Mouse (Mus musculus) heart, embryonic 10.5 days (tissue): Measurements from ENCODE around the gene Adarb1. TPM values are rescaled to one million over a fixed set of nuclear protein-coding genes. Genes with fewer than 3 reads are reported as not detected.
A peak's percentile ranks its signal among the peaks of the same experiment; 100 is the strongest.

Experiments
- DNase-seq: peaks from one replicate; pipeline ENCODE4 v3.0.0-alpha.2; 2017; ENCODE audit warnings: low spot score
- H3K27ac ChIP-seq: fragments of 300-500 bp; sonication (generic); 2 replicates; pipeline ENCODE4 v1.5.1; 2016; ENCODE audit warnings: mild to moderate bottlenecking
- H3K27me3 ChIP-seq: fragments of 300-500 bp; sonication (generic); 2 replicates; pipeline ENCODE4 v1.6.1; 2016; ENCODE audit warnings: mild to moderate bottlenecking; ENCODE audit not compliant: poor library complexity, insufficient read depth, severe bottlenecking
- H3K36me3 ChIP-seq: fragments of 300-500 bp; sonication (generic); 2 replicates; pipeline ENCODE4 v1.6.1; 2016; ENCODE audit warnings: mild to moderate bottlenecking, moderate library complexity
- H3K4me1 ChIP-seq: fragments of 300-500 bp; sonication (generic); 2 replicates; pipeline ENCODE4 v1.6.1; 2016; ENCODE audit warnings: mild to moderate bottlenecking
- H3K4me3 ChIP-seq: fragments of 300-500 bp; sonication (generic); 2 replicates; pipeline ENCODE4 v1.5.1; 2016; ENCODE audit warnings: mild to moderate bottlenecking, moderate library complexity
- H3K9me3 ChIP-seq: fragments of 300-500 bp; sonication (generic); 2 replicates; pipeline ENCODE4 v1.6.1; 2016; ENCODE audit warnings: mild to moderate bottlenecking, moderate library complexity
- WGBS: fragments of 180-500 bp; shearing (Covaris S2); methylation state at CpG from one replicate; pipeline ENCODE4 v1.1.7; 2016; 5-methylcytosine and 5-hydroxymethylcytosine counted together
- polyA plus RNA-seq: library from polyadenylated mRNA; unstranded; fragments of >200 nt; fragmentation: Nextera tagmentation; extraction: Ambion mirVana; gene quantifications from 2 replicates; pipeline ENCODE4 v1.2.1, GENCODE M21; 2016

Adarb1 gene
- polyA plus RNA-seq: 9.2 and 9.9 TPM in 2 replicates

DNA sequence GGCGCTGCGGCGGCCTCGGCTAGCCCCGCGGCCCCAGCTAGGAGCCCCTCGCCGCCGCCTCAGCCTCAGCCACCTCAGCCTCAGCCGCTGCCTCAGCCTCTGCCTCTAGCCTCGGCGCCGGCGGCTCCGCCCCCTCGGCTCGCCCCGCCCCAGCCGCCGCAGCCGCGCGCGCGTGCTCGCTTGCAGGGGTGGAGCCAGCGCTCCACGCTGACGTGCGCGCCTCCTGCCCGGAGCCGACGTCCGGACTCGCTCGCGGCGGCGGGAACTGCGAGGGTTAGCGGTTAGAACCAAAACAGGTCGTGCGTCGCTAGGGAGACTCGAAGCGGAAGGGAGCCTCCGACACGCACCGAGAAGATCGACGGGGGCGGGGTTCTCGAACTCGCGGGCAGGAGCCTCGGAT, at the start of gene Adarb1:
Gene Adarb1 (minus strand): TSS at position 133 of the 400 bp plus-strand sequence.
- H3K36me3 ChIP-seq: 0 out of 2 replicates have a peak, but pooled peaks cover 8% of the 10 kb centered on the region
- DNase-seq: peak; percentile 94
- under 1% methylated on average over 55 of the region's 57 CpGs for WGBS
- no peaks in the 10 kb centered on the region for H3K9me3 ChIP-seq
- peak within 1 kb of the TSS; percentile 88 for H3K4me3 ChIP-seq
- H3K4me1 ChIP-seq: peaks cover 38% of the 10 kb centered on the region
- peaks cover 12% of the 10 kb centered on the region for H3K27me3 ChIP-seq
- H3K27ac ChIP-seq: peak within 1 kb of the TSS; percentile 88

DNA sequence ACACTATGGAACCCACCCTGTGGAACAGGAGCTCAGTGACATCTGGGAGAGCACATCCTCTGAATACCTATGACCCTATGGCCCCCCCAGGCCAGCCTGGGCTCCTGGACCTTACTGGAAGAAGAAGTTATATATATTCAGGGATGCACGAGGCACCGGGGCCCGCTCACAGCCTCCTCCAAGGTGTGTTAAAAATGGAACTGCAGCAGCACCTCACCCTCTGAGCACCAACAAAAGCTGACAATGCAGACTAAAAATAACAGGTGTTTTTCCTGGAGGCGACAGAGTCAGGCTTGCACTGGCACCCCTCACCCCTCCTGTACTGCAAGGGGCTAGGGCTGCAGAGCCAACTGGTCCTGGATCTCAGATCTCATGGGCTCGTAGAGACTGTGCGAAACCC, 49.3 kb upstream of the Adarb1 start:
- H3K9me3 ChIP-seq: no peaks in the 10 kb centered on the region
- H3K4me3 ChIP-seq: no peak overlapping the region
- H3K4me1 ChIP-seq: peaks cover 56% of the 10 kb centered on the region
- H3K27me3 ChIP-seq: no peaks in the 10 kb centered on the region
- 58% methylated on average over 6 of the region's 6 CpGs for WGBS
- no peaks in the 10 kb centered on the region for H3K36me3 ChIP-seq
- peak overlapping the region; percentile 59 for H3K27ac ChIP-seq
- no peak for DNase-seq

DNA sequence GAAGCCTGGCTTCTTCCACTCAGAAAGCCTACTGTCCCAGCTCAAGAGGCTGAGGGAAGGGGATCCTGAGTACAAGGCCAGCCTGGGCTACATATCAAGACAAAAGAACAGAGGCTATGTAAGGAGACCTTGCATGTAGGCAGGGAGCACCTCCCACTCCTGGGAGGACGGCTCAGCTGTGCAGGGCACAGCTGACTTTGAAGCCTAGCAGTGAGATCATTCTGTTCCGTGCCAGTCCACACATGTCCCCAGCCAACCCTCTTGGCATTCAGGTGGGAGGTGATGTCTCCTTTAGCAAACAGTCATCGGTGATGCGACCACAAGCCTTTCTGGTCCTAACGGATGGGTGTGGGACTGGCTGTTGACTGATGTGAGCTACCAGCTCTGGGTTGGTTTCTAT, 47.8 kb upstream of the Adarb1 start:
- H3K27ac ChIP-seq: peak overlapping the region; percentile 49; the same call in 1 of the 2 replicates
- H3K9me3 ChIP-seq: no peaks in the 10 kb centered on the region
- DNase-seq: no peak
- no peaks in the 10 kb centered on the region for H3K27me3 ChIP-seq
- peaks cover 44% of the 10 kb centered on the region for H3K4me1 ChIP-seq
- H3K36me3 ChIP-seq: no peaks in the 10 kb centered on the region
- 86% methylated on average over 5 of the region's 5 CpGs for WGBS
- no peak overlapping the region for H3K4me3 ChIP-seq

DNA sequence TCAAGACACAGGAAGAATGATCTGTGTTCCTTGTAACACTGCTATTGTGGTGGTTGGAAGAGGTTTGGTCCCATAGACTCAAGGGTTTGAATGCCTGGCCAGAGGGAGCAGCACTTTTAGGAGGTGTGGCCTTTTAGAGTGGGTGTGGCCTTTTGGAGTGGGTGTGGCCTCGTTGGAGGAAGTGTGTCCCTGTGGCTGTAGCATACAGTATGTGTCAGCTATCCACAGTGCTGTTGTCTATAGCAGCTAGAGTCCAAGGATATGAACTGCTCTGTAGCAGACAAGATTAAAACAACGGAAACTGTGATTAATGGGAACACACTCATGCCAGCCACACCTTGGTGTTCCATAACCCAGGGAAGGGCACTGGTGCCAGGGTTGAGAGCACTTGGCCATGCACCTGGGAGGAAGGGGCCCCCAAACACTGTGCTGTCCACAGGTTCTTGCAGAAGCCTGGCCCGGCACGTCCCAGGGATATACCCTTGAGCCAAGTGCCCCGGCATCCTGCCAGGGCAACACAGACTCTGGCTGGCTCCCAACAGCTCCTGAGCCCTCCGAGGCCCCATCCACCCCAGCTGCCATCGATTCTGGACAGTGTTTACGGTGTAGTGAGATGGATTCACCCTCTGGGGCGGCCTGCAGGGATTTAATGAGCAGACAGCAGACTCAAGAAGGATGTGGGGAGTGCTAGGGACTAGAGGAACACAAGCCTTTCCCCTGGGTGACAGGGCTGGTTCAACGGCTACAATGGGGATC, 46.3 kb upstream of the Adarb1 start:
- no peak for DNase-seq
- no peaks in the 10 kb centered on the region for H3K9me3 ChIP-seq
- H3K4me3 ChIP-seq: no peak overlapping the region
- peak overlapping the region; percentile 48; the same call in 1 of the 2 replicates for H3K27ac ChIP-seq
- 77% methylated on average over 10 of the region's 10 CpGs for WGBS
- H3K36me3 ChIP-seq: no peaks in the 10 kb centered on the region
- no peaks in the 10 kb centered on the region for H3K27me3 ChIP-seq
- peaks cover 50% of the 10 kb centered on the region for H3K4me1 ChIP-seq

DNA sequence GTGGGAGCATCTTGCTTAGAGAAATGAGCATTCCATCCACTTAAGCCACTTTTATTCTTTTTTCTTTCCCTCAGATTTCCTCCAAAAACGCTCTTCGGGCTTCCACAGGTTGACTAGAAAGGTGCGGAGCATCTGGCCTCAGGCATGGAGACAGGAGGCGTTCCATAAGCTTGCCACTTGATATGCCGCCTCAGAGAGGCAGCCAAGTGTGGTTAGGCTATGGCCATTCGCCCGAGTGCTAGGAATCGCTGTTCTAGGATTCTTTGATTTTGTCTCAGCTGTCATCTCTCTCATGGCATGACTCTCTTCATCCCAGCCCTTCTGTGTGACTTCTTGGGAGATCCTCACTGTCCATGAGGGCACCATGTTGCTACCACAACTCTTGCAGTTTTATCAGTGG, 43.1 kb upstream of the Adarb1 start:
- Histone ChIP-seq H3K4me1 (peaks cover 44% of the 10 kb centered on the region), H3K4me3 (no peak overlapping the region), H3K9me3 (no peaks in the 10 kb centered on the region), H3K27me3 (no peaks in the 10 kb centered on the region), H3K27ac (no peak overlapping the region), H3K36me3 (no peaks in the 10 kb centered on the region)
- 87% methylated on average over 8 of the region's 8 CpGs for WGBS
- DNase-seq: no peak

DNA sequence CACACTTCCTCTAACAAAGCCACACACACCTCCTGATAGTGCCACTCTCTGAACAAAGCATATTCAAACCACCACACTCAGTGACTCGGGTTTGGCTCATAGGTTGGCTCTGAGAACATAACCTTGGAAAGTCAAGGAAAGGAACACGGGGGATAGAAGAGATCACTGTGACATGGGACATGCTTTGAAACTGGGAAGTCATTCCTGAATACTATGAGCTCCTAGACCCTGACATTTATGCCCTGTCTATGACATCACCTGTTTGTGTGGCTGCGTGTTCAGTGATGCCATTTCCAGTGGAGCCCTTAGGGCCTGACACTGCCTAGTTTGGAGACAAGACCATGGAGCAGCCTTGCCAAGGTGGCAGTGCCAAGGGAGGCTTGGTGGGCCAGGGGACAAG, 39.6 kb upstream of the Adarb1 start:
- H3K27ac ChIP-seq: peak overlapping the region; percentile 87; the same call in 1 of the 2 replicates
- H3K4me3 ChIP-seq: no peak overlapping the region
- H3K27me3 ChIP-seq: no peaks in the 10 kb centered on the region
- peaks cover 41% of the 10 kb centered on the region for H3K4me1 ChIP-seq
- no peak for DNase-seq
- 78% methylated on average over 3 of the region's 3 CpGs for WGBS
- H3K36me3 ChIP-seq: peaks cover 1% of the 10 kb centered on the region; the same call in 1 of the 2 replicates
- H3K9me3 ChIP-seq: no peaks in the 10 kb centered on the region

DNA sequence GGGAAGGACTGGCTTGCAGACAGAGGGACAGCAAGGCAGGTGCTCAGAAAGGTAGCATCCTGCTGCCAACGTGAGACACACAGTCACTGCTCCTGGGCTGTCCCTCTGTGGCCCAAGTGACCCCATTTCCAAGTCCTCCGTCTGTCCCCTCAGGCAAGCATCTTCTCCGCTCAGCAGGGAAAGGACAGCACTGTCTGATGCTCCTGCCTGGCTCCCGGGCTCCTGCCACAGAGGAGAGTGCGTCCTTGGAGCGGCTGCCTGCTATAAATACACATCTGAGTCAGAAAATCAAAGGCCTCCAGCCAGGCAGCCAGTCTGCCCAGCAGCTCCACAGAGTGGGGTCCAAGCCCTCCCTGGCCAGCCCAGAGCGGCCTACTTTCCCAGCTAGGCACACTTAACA, 38.4 kb upstream of the Adarb1 start:
- WGBS: 38% methylated on average over 7 of the region's 7 CpGs
- peak; percentile 85 for DNase-seq
- H3K27ac ChIP-seq: peak overlapping the region; percentile 87
- H3K4me3 ChIP-seq: no peak overlapping the region; the same call in 1 of the 2 replicates
- no peaks in the 10 kb centered on the region for H3K27me3 ChIP-seq
- peaks cover 49% of the 10 kb centered on the region for H3K4me1 ChIP-seq
- peaks cover 3% of the 10 kb centered on the region; the same call in 1 of the 2 replicates for H3K36me3 ChIP-seq
- no peaks in the 10 kb centered on the region for H3K9me3 ChIP-seq

DNA sequence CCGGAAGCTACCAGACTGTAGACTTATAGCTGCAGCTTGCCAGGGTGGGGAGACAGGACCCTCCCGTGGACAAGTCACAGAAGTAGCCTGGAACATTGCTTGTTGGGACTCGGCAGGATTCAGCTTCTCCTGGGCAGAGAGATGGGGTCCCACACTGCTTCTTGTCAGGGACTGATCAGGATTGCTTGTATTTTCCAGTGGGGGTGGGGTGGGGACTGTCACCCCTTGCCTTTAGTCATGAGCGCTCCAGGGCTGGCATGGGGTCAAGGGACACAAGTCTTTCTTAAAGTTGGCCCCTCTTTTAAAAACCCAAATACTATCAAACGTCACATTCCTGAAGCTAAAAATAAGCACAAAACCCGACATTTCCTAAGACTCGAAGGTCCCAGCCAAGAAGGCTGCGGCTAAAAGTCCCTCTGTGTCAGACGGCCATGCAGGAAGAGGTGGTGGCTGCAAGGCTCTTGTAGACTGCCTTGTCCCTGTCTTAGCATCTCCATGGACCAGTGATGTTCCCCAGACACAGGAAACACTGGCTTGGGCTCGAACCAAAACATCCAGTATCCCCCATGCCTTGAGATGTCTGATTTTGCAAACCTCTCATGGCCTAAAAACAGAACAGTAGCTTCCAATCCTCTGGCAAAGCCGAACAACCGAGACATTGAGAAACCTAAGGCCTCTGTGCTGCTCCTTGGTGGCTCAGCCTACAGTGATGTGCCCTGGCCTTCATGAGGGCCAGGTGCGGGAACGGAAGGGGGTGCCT, 37.4 kb upstream of the Adarb1 start:
- Histone ChIP-seq H3K36me3 (peaks cover 3% of the 10 kb centered on the region; the same call in 1 of the 2 replicates), H3K27ac (peak overlapping the region; percentile 87), H3K9me3 (no peaks in the 10 kb centered on the region), H3K4me3 (no peak overlapping the region), H3K27me3 (no peaks in the 10 kb centered on the region), H3K4me1 (peaks cover 54% of the 10 kb centered on the region)
- DNase-seq: no peak
- 53% methylated on average over 14 of the region's 14 CpGs for WGBS

DNA sequence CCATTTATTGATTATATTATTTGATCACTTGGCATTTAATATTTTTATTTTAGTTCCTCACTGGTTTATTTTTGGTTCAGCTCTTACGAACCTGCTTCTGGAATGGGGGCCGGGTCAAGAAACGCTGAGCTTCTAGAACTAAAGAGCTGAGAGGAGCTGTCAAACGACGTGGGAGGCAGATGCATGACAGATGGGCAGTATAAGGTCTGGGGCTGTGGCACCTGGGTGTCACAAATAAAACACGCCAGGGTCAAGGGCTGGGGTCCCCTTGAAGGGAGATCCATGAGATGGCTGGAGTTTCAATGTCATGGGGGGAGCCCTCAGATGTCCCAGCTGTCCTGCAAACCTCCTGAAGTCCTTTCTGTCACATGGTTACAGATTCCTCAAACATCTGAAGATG, 36.7 kb upstream of the Adarb1 start:
- no peak for DNase-seq
- Histone ChIP-seq H3K27ac (peak overlapping the region; percentile 87), H3K4me3 (no peak overlapping the region), H3K4me1 (peaks cover 56% of the 10 kb centered on the region), H3K9me3 (no peaks in the 10 kb centered on the region), H3K27me3 (no peaks in the 10 kb centered on the region), H3K36me3 (peaks cover 3% of the 10 kb centered on the region; the same call in 1 of the 2 replicates)
- 41% methylated on average over 6 of the region's 6 CpGs for whole genome bisulfite sequencing

DNA sequence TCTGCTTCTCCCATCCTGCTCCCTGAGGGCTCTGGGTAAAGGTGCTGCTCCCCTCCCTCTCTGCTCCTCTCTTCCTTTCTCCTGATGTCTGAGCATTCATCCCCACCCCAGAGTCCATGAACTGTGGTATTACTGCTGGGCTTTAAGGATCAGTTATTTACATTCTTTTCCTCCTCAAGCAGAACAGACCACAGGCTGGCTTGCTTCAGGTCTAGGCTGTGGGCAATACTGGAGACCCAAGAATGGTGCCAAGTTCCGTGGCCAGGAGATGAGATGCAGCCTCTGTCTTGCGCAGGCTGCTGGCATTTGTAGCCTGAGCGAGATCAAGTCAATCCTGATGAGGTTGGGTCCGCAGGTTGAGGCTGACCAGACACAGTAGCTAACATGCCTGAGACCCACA, 33.8 kb upstream of the Adarb1 start:
- Histone ChIP-seq H3K4me3 (no peak overlapping the region), H3K27ac (peak overlapping the region; percentile 43; the same call in 1 of the 2 replicates), H3K36me3 (peaks cover 3% of the 10 kb centered on the region; the same call in 1 of the 2 replicates), H3K4me1 (peaks cover 70% of the 10 kb centered on the region), H3K27me3 (no peaks in the 10 kb centered on the region), H3K9me3 (no peaks in the 10 kb centered on the region)
- 62% methylated on average over 4 of the region's 4 CpGs for WGBS
- DNase-seq: no peak

DNA sequence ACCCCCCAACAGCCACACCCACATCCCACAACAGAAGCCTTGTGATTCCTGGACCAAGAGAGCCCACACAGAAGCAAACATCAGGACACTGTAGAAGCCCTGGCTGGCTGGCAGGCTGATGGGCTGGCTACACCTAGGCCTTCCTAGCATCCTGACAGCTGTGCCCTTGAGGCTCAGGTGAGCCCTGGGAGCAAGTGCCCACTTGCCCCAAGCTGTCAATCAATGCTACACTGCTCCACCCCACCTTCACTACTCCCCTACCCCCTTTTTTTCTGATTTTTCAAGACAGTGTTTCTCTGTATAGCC, 32.0 kb upstream of the Adarb1 start:
- Histone ChIP-seq H3K4me3 (peak overlapping the region; percentile 51; the same call in 1 of the 2 replicates), H3K9me3 (peaks cover 2% of the 10 kb centered on the region; the same call in 1 of the 2 replicates), H3K4me1 (peaks cover 54% of the 10 kb centered on the region), H3K27me3 (no peaks in the 10 kb centered on the region), H3K36me3 (peaks cover 3% of the 10 kb centered on the region; the same call in 1 of the 2 replicates), H3K27ac (peak overlapping the region; percentile 86)
- no peak for DNase-seq

DNA sequence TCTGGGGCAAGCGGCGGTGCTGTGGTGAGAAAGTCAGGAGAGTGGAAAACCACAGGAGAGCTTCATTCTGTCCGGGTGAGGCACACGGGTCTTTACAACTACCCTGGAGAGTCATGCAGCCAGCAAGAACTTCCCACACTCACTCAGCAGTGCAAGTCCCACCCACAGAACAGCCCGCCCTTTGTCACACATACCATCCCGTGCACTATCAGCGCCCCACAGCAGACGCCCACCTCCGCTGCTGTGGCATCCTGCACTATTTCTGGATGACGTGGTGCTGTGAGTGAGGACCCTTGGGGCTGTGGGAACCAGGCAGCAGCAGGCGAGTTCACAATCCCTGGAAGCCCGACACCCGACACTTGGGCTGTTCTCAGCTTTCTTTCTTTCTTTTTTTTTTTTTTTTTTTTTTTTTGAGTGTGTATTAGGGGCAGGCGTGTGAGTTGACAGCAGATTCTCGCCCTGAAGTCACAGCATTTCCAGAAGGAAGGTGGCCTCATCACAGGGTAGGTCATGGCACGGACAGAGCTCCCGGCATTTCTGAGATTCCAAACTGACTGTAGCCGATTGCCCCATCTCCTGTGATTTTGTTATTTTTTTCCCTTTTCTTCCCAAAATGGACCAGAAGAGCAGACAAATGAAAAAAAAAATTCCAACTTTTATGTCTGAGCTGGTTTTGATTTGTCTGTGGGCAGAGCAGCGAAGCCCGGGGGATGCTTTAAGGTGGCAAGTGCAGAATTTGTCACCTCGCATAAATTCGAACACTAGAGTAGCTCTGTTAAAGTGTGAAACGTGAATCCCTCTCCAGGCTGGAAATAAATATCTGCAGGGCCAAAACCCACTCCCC, 31.5 kb upstream of the Adarb1 start:
- DNase-seq: peak; percentile 90
- Histone ChIP-seq H3K36me3 (peaks cover 3% of the 10 kb centered on the region; the same call in 1 of the 2 replicates), H3K27ac (peak overlapping the region; percentile 86), H3K4me1 (peaks cover 50% of the 10 kb centered on the region), H3K9me3 (peaks cover 7% of the 10 kb centered on the region; the same call in 1 of the 2 replicates), H3K4me3 (peak overlapping the region; percentile 51), H3K27me3 (no peaks in the 10 kb centered on the region)
- 21% methylated on average over 23 of the region's 23 CpGs for WGBS
